Mouse (Mus musculus): ENCODE measurements around the gene a. TPM values are rescaled to one million over a fixed set of nuclear protein-coding genes. Genes with fewer than 3 reads are reported as not detected.
A peak's percentile ranks its signal among the peaks of the same experiment; 100 is the strongest.

a gene
- polyA plus RNA-seq, 1 experiment: not detected

DNA sequence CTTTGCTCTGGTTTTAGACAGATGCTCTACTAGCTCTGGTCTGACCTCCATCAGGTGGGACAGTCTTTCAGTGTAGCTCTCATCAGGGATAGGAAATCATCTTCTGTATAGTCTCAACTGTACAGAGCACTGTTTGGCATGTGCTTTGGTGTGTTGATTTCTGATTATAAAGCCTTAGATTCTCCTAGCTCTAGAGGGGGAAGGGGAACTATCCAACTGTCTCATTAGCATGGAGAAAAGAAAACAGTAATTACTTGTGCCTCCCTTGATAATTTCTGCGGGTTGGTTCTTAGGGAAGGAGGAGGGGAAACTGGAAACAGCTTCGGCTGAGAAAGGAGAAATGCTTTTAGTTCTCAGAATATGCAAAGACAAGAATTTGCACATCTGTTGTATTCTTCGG is 25.9 kb downstream of the a start:
- H3K4me3 ChIP-seq (ENCODE audit: insufficient read depth, low read depth, low read length): no peak overlapping the region
- DNase-seq: no peak
- H3K4me1 ChIP-seq (ENCODE audit: control insufficient read depth, insufficient read depth, low read length): peaks cover 35% of the 10 kb centered on the region
- H3K27me3 ChIP-seq (replicated peaks; ENCODE audit: control insufficient read depth, insufficient read depth, low read length): no peaks in the 10 kb centered on the region
- no peak for TF ChIP-seq CTCF (conservative IDR thresholded peaks at IDR 0.05; ENCODE audit: insufficient read depth, insufficient read length, low read depth, low read length)
- no peak for TF ChIP-seq POLR2A (IDR thresholded peaks at IDR 0.05; ENCODE audit: low read depth, low read length)
- H3K27ac ChIP-seq (ENCODE audit: insufficient read depth, low read depth, low read length): no peak overlapping the region
- 27% methylated on average over 3 of the region's 3 CpGs for WGBS
- no peaks in the 10 kb centered on the region; the same call in 1 of the 2 replicates for H3K36me3 ChIP-seq (ENCODE audit: control insufficient read depth, insufficient read depth, low read length)

DNA sequence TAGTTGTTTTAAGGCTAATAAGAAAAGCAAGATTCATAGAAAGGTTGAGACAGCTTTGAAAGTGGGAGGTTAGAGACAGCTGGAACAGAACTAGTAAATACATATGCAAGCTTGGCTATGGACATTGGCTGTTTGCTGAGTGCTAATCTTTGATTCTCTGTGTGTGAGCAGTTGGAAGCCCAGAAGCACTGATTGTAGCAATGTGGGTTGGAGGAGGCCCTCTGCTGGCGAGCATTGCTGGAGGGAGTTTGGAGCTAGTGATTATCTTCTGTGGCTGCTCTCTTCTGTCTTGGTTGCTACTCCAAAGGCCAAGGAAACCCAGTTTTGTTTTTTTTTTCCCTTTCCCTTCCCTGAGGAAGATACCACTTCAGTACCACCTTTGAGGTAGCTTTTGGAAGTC is 26.6 kb downstream of the a start:
- WGBS: 30% methylated on average over 1 of the region's 1 CpGs
- TF ChIP-seq POLR2A (IDR thresholded peaks at IDR 0.05; ENCODE audit: low read depth, low read length): no peak
- peak; percentile 74 for TF ChIP-seq CTCF (conservative IDR thresholded peaks at IDR 0.05; ENCODE audit: insufficient read depth, insufficient read length, low read depth, low read length)
- Histone ChIP-seq H3K27me3 (replicated peaks; ENCODE audit: control insufficient read depth, insufficient read depth, low read length) (no peaks in the 10 kb centered on the region), H3K36me3 (ENCODE audit: control insufficient read depth, insufficient read depth, low read length) (no peaks in the 10 kb centered on the region; the same call in 1 of the 2 replicates), H3K4me3 (ENCODE audit: insufficient read depth, low read depth, low read length) (no peak overlapping the region), H3K4me1 (ENCODE audit: control insufficient read depth, insufficient read depth, low read length) (peaks cover 35% of the 10 kb centered on the region), H3K27ac (ENCODE audit: insufficient read depth, low read depth, low read length) (no peak overlapping the region)
- DNase-seq: peak; percentile 46

DNA sequence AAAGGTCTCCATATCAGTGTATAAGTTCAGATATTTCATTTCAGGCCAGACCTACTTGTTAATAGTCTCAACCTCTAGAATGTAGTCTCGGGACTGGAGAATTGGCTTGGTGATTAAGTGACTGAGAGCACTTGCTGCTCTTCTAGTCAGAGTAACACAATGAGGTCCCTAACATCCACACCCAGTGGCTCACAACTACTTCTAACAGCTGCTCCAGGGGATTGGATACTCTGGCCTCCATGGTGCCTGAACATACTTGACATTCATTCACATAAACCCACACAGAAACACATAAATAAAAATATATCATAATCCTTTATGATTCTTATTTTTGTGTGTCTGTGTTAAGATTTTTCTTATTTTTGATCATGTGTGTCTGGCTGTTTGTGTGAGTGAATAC is 27.4 kb downstream of the a start:
- Histone ChIP-seq H3K4me1 (ENCODE audit: control insufficient read depth, insufficient read depth, low read length) (peaks cover 35% of the 10 kb centered on the region), H3K27ac (ENCODE audit: insufficient read depth, low read depth, low read length) (no peak overlapping the region), H3K27me3 (replicated peaks; ENCODE audit: control insufficient read depth, insufficient read depth, low read length) (no peaks in the 10 kb centered on the region), H3K36me3 (ENCODE audit: control insufficient read depth, insufficient read depth, low read length) (no peaks in the 10 kb centered on the region; the same call in 1 of the 2 replicates), H3K4me3 (ENCODE audit: insufficient read depth, low read depth, low read length) (no peak overlapping the region)
- DNase-seq: no peak
- WGBS: 60% methylated on average over 1 of the region's 1 CpGs
- no peak for TF ChIP-seq POLR2A (IDR thresholded peaks at IDR 0.05; ENCODE audit: low read depth, low read length)

DNA sequence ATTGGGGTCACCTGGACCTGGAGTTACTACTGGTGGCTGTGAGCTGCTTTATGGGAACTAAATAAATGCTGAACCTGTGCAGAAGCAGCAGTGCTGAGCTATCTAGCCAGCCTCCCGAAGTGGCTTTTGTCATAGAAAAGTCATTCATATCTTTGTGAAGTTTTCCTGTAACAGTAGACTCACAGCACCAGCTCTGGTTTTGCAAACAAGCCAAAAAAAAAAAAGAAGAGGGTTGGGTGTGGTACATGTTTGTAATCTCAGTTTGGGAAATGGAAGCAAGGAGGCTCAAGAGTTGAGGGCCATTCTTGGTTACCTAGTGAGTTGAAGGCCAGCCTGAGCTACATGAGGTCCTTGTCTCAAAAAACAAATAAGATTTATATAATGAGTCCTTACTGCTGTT is 29.1 kb downstream of the a start:
- H3K4me1 ChIP-seq (ENCODE audit: control insufficient read depth, insufficient read depth, low read length): peaks cover 35% of the 10 kb centered on the region
- TF ChIP-seq CTCF (conservative IDR thresholded peaks at IDR 0.05; ENCODE audit: insufficient read depth, insufficient read length, low read depth, low read length) (no peak), POLR2A (IDR thresholded peaks at IDR 0.05; ENCODE audit: low read depth, low read length) (no peak)
- WGBS: 51% methylated on average over 1 of the region's 1 CpGs
- no peak overlapping the region for H3K27ac ChIP-seq (ENCODE audit: insufficient read depth, low read depth, low read length)
- no peaks in the 10 kb centered on the region for H3K27me3 ChIP-seq (replicated peaks; ENCODE audit: control insufficient read depth, insufficient read depth, low read length)
- DNase-seq: no peak
- H3K36me3 ChIP-seq (ENCODE audit: control insufficient read depth, insufficient read depth, low read length): no peaks in the 10 kb centered on the region; the same call in 1 of the 2 replicates
- no peak overlapping the region for H3K4me3 ChIP-seq (ENCODE audit: insufficient read depth, low read depth, low read length)

DNA sequence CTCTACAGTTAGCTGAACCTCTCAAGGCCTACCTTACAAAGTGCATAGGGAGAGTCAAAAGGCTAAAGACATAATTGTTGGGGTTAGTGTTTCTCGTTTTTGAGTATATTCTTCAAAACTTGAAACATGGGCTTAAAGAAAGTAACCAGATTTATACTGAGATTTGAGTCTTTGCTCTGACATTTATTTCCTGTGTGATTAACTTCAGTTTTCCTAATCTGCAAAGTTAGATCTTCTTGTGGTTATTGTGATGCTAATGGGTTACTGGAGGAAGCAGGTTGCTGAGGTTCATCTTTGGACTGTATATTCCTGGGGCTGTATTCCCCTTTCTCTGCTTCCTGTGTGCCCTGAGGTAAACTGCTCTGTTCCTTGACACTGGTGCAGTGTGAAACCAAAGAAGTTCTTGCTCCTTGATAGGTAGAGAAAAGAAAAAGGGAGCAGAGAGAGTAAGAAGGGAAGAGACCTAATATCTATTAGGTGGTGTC is 34.9 kb downstream of the a start:
- H3K4me1 ChIP-seq (ENCODE audit: control insufficient read depth, insufficient read depth, low read length): peaks cover 6% of the 10 kb centered on the region; the same call in 1 of the 2 replicates
- H3K4me3 ChIP-seq (ENCODE audit: insufficient read depth, low read depth, low read length): no peak overlapping the region
- TF ChIP-seq CTCF (conservative IDR thresholded peaks at IDR 0.05; ENCODE audit: insufficient read depth, insufficient read length, low read depth, low read length): no peak
- DNase-seq: no peak
- H3K36me3 ChIP-seq (ENCODE audit: control insufficient read depth, insufficient read depth, low read length): no peaks in the 10 kb centered on the region; the same call in 1 of the 2 replicates
- WGBS: 54% methylated on average over 1 of the region's 1 CpGs
- no peaks in the 10 kb centered on the region for H3K27me3 ChIP-seq (replicated peaks; ENCODE audit: control insufficient read depth, insufficient read depth, low read length)
- no peak overlapping the region for H3K27ac ChIP-seq (ENCODE audit: insufficient read depth, low read depth, low read length)

DNA sequence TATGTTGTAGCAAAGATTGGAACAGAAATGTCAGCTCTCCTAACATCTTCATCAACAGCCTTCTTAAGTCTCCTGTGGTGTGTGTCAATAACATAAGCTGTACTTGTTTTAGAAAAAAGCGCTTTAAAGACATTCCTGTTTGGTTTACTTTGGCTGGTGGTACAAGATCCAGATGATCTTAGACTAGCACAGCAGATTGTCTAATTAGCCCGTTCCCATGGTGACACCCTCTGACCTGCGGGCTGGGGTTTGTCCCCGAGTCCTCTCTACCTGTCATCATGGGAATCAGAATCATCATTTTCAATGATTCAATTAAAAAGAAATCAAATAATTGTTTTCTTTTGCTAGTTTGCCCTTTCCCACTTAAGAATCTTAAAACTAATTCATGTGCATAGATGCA is 36.3 kb downstream of the a start:
- WGBS: 50% methylated on average over 4 of the region's 4 CpGs
- Histone ChIP-seq H3K4me3 (ENCODE audit: insufficient read depth, low read depth, low read length) (no peak overlapping the region), H3K27ac (ENCODE audit: insufficient read depth, low read depth, low read length) (no peak overlapping the region), H3K27me3 (replicated peaks; ENCODE audit: control insufficient read depth, insufficient read depth, low read length) (no peaks in the 10 kb centered on the region), H3K36me3 (ENCODE audit: control insufficient read depth, insufficient read depth, low read length) (no peaks in the 10 kb centered on the region), H3K4me1 (ENCODE audit: control insufficient read depth, insufficient read depth, low read length) (peaks cover 5% of the 10 kb centered on the region; the same call in 1 of the 2 replicates)
- DNase-seq: peak; percentile 40
- TF ChIP-seq CTCF (conservative IDR thresholded peaks at IDR 0.05; ENCODE audit: insufficient read depth, insufficient read length, low read depth, low read length) (no peak), POLR2A (IDR thresholded peaks at IDR 0.05; ENCODE audit: low read depth, low read length) (no peak)

DNA sequence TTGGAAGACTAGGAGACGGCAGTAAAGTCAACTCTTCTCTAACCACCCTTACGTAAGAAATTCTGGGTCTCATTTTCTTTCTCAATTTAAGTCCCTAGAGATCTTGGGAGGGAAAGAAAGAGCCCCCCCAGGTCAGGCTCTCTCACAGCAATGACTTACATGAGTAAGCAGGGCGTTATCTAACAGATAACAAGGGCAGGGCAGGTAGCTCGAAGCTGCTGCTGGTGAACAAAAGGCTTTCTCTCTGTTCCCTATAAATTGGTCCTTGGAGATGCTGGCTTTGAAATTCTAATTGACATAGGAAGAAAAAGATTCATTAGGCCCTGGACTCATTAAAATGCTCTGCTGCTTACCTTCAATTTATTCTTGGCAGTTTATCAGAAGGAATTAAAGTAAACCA is 41.3 kb downstream of the a start:
- no peak for TF ChIP-seq CTCF (conservative IDR thresholded peaks at IDR 0.05; ENCODE audit: insufficient read depth, insufficient read length, low read depth, low read length)
- no peak for TF ChIP-seq POLR2A (IDR thresholded peaks at IDR 0.05; ENCODE audit: low read depth, low read length)
- no peak overlapping the region for H3K4me3 ChIP-seq (ENCODE audit: insufficient read depth, low read depth, low read length)
- no peaks in the 10 kb centered on the region for H3K36me3 ChIP-seq (ENCODE audit: control insufficient read depth, insufficient read depth, low read length)
- 81% methylated on average over 4 of the region's 4 CpGs for WGBS
- no peak overlapping the region for H3K27ac ChIP-seq (ENCODE audit: insufficient read depth, low read depth, low read length)
- peaks cover 5% of the 10 kb centered on the region; the same call in 1 of the 2 replicates for H3K4me1 ChIP-seq (ENCODE audit: control insufficient read depth, insufficient read depth, low read length)
- no peaks in the 10 kb centered on the region for H3K27me3 ChIP-seq (replicated peaks; ENCODE audit: control insufficient read depth, insufficient read depth, low read length)
- DNase-seq: no peak
